Mouse (Mus musculus) yolk sac, embryonic 10.5 days (tissue): ENCODE measurements around the gene Tmprss3.

Experiments
- DNase-seq: peaks from one replicate; pipeline ENCODE4 v3.0.0-alpha.2; 2017; ENCODE audit warnings: low spot score

Gene Tmprss3

GRCm38 (mm10) chr17:31136291-31136690, 62.5 kb downstream of the Tmprss3 start:
- DNase-seq: no peak

GRCm38 (mm10) chr17:31134913-31135312, 63.9 kb downstream of the Tmprss3 start:
- DNase-seq: no peak

GRCm38 (mm10) chr17:31133776-31134175, 65.0 kb downstream of the Tmprss3 start:
- DNase-seq: no peak

GRCm38 (mm10) chr17:31131269-31131821, 67.4 kb downstream of the Tmprss3 start:
- no peak for DNase-seq

- peak; percentile 74 for DNase-seq
Observed at GRCm38 (mm10) chr17:31129452-31129851, 69.3 kb downstream of the Tmprss3 start, which contains the start of gene Tff3. TSS of gene Tff3 (minus strand) at chr17:31129646.
